Mouse (Mus musculus) heart, embryonic 15.5 days (tissue): ENCODE measurements around the gene Ndufb3. TPM values are rescaled to one million over a fixed set of nuclear protein-coding genes. Genes with fewer than 3 reads are reported as not detected.
"Not testable (repeated sequence)": the region's sequence is repeated elsewhere in the genome, so short reads cannot be mapped to it uniquely, and the experiment has no call there.

Source experiments
- ATAC-seq: fragments of 200-750 bp; cut with Nextera tagmentation; replicated peaks from 2 replicates; pipeline ENCODE4 v1.8.0; 2017; ENCODE audit warnings: low read depth, moderate TSS enrichment; ENCODE audit not compliant: insufficient number of reproducible peaks, insufficient read depth, low FRiP score
- H3K27ac ChIP-seq: fragments of 300-500 bp; sonication (generic); 2 replicates; pipeline ENCODE4 v1.5.1; 2015; ENCODE audit warnings: mild to moderate bottlenecking, inconsistent platforms
- H3K27me3 ChIP-seq: fragments of 300-500 bp; sonication (generic); 2 replicates; pipeline ENCODE4 v1.6.1; 2015; ENCODE audit warnings: inconsistent platforms
- H3K36me3 ChIP-seq: fragments of 300-500 bp; sonication (generic); 2 replicates; pipeline ENCODE4 v1.6.1; 2015; ENCODE audit warnings: mild to moderate bottlenecking, inconsistent platforms
- H3K4me1 ChIP-seq: fragments of 300-500 bp; sonication (generic); replicated peaks from 2 replicates; pipeline ENCODE4 v1.6.1; 2015; ENCODE audit warnings: inconsistent platforms
- H3K4me2 ChIP-seq: fragments of 300-500 bp; sonication (generic); 2 replicates; pipeline ENCODE4 v1.6.1; 2015; ENCODE audit warnings: inconsistent platforms, mild to moderate bottlenecking, moderate library complexity
- H3K4me3 ChIP-seq: fragments of 300-500 bp; sonication (generic); 2 replicates; pipeline ENCODE4 v1.5.1; 2015; ENCODE audit warnings: mild to moderate bottlenecking, inconsistent platforms
- H3K9ac ChIP-seq: fragments of 300-500 bp; sonication (generic); 2 replicates; pipeline ENCODE4 v1.6.1; 2015; ENCODE audit warnings: mild to moderate bottlenecking, inconsistent platforms
- H3K9me3 ChIP-seq: fragments of 300-500 bp; sonication (generic); replicated peaks from 2 replicates; pipeline ENCODE4 v1.6.1; 2016; ENCODE audit warnings: inconsistent platforms
- WGBS: fragments of 180-500 bp; shearing (Covaris S2); methylation state at CpG from one replicate; pipeline ENCODE4 v1.1.7; 2015; ENCODE audit warnings: mixed read lengths; 5-methylcytosine and 5-hydroxymethylcytosine counted together
- polyA plus RNA-seq: library from polyadenylated mRNA; unstranded; fragments of >200 nt; fragmentation: Nextera tagmentation; extraction: Ambion mirVana; gene quantifications from 2 replicates; pipeline ENCODE4 v1.2.1, GENCODE M21; 2015

Gene Ndufb3
- polyA plus RNA-seq, 1 experiment from 2014 or later: 255 TPM

DNA sequence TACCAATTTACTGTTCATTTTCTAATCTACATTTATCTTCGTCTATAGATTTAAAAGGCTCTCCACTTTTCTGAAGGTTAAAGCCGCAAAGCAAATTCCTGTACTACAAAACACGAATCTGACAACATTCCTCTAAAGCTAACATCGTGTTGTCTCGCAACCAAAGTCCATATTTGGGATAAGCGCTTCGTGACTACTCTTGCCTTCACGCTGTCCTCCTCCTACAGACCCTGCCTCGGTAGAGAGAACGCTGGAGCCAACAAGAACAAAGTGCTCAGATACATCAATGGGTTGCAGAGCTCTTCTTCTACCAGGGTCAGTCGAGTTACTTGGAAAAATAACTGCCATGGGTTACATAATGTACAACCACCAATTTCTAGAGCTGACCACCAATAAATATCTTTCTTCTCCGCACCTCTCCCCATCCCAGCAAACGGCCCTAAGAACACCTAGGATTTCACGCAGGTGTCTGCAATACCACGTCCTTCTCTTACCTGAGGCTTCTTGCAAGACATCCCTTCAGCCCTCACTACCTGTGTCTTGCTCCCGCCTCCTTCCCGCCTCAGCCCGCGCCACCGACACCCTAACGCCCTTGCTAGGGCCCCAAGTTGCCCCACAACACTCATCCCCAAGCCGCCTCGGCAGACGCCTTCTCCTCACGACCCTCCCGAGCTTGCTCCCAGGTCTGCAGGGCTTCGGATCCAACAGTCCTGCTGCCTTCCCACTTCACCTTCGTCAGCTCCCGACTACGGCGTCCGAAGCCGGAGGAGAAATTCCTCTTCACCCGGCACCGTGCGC is 612 bp upstream of the Ndufb3 start:
- Histone ChIP-seq H3K4me2 (peak overlapping the region; percentile 79), H3K36me3 (no peaks in the 10 kb centered on the region), H3K27ac (peak overlapping the region; percentile 31), H3K9me3 (no peaks in the 10 kb centered on the region), H3K27me3 (no peaks in the 10 kb centered on the region), H3K4me3 (peak overlapping the region; percentile 92), H3K4me1 (peaks cover 10% of the 10 kb centered on the region), H3K9ac (peak overlapping the region; percentile 87)
- WGBS: 4% methylated on average over 36 of the region's 36 CpGs
- ATAC-seq: peak; percentile 23; the same call in 1 of the 2 replicates

- H3K4me2 ChIP-seq: peak overlapping the region; percentile 75
- H3K27me3 ChIP-seq: no peaks in the 10 kb centered on the region
- no peak overlapping the region for H3K9ac ChIP-seq
- H3K4me3 ChIP-seq: peak overlapping the region; percentile 92
- ATAC-seq: no peak
- 78% methylated on average over 1 of the region's 1 CpGs for WGBS
- H3K36me3 ChIP-seq: peaks cover 13% of the 10 kb centered on the region; the same call in 1 of the 2 replicates
- no peaks in the 10 kb centered on the region for H3K9me3 ChIP-seq
- H3K27ac ChIP-seq: no peak overlapping the region
- H3K4me1 ChIP-seq: peaks cover 10% of the 10 kb centered on the region
Observed at GRCm38 (mm10) chr1:58587491-58587890, 1.3 kb downstream of the Ndufb3 start.

DNA sequence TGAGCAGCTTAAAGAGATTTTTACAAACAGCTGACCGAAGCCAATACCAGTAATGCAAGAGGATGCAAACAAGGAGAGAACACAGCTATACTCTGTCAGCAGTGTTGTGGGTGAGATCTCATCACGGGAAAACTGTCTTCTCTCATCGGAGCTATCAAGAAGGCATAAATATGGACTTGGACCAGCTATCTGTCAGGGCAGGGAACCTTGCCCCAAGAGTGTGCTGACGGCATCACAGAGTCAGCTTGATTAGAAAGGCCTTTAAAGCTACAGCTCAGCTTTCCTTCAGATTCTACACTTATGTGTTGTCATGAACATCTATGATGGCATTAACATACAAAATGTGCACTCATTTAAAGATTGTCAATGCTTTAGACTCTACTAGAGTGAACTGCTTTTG is 16.5 kb downstream of the Ndufb3 start:
- 55% methylated on average over 4 of the region's 4 CpGs for WGBS
- Histone ChIP-seq H3K9me3 (no peaks in the 10 kb centered on the region), H3K27me3 (no peaks in the 10 kb centered on the region), H3K4me2 (no peak overlapping the region), H3K27ac (no peak overlapping the region), H3K4me1 (no peaks in the 10 kb centered on the region), H3K4me3 (no peak overlapping the region), H3K36me3 (no peaks in the 10 kb centered on the region), H3K9ac (no peak overlapping the region)
- no peak for ATAC-seq

- WGBS: 37% methylated on average over 4 of the region's 4 CpGs
- Histone ChIP-seq H3K27ac (no peak overlapping the region), H3K4me3 (no peak overlapping the region)
Observed at GRCm38 (mm10) chr1:58603738-58604137, 17.6 kb downstream of the Ndufb3 start.

DNA sequence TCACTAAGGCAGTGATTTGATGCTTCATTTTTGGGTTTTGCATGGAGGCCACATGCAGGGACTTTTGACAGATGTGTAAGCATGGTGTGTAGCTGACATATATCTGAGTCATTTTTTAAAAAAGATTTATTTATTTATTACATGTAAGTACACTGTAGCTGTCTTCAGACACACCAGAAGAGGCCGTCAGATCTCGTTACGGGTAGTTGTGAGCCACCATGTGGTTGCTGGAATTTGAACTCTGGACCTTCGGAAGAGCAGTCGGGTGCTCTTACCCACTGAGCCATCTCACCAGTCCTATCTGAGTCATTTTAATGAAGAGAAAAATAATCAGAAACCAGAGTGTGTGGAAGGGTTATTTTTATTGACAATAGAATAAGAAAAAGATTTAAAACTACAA is 23.4 kb downstream of the Ndufb3 start:
- not testable (repeated sequence) for H3K4me2 ChIP-seq, H3K9me3 ChIP-seq, H3K27me3 ChIP-seq, H3K4me1 ChIP-seq, H3K9ac ChIP-seq, H3K27ac ChIP-seq, H3K36me3 ChIP-seq, ATAC-seq, H3K4me3 ChIP-seq
- WGBS: 77% methylated on average over 5 of the region's 5 CpGs

More at GRCm38 (mm10) chr1:58603738-58604137, 17.6 kb downstream of the Ndufb3 start:
- Histone ChIP-seq H3K4me2 (no peak overlapping the region), H3K9ac (no peak overlapping the region), H3K4me1 (no peaks in the 10 kb centered on the region), H3K36me3 (no peaks in the 10 kb centered on the region), H3K27me3 (no peaks in the 10 kb centered on the region), H3K9me3 (no peaks in the 10 kb centered on the region)
- no peak for ATAC-seq

- H3K27me3 ChIP-seq: no peaks in the 10 kb centered on the region
- H3K9me3 ChIP-seq: no peaks in the 10 kb centered on the region
- no peak overlapping the region for H3K4me3 ChIP-seq
- H3K4me1 ChIP-seq: no peaks in the 10 kb centered on the region
- H3K4me2 ChIP-seq: no peak overlapping the region
- no peaks in the 10 kb centered on the region for H3K36me3 ChIP-seq
- WGBS: 71% methylated on average over 1 of the region's 1 CpGs
- no peak for ATAC-seq
- H3K9ac ChIP-seq: no peak overlapping the region
- no peak overlapping the region for H3K27ac ChIP-seq
Observed at GRCm38 (mm10) chr1:58610166-58610565, 24.0 kb downstream of the Ndufb3 start.

GRCm38 (mm10) chr1:58610611-58611010 is 24.4 kb downstream of the Ndufb3 start:
- Histone ChIP-seq H3K27ac (no peak overlapping the region), H3K4me2 (no peak overlapping the region), H3K9me3 (no peaks in the 10 kb centered on the region), H3K4me3 (no peak overlapping the region), H3K9ac (no peak overlapping the region), H3K4me1 (no peaks in the 10 kb centered on the region), H3K27me3 (no peaks in the 10 kb centered on the region), H3K36me3 (no peaks in the 10 kb centered on the region)
- WGBS: 36% methylated on average over 1 of the region's 1 CpGs
- no peak for ATAC-seq

- no peaks in the 10 kb centered on the region for H3K36me3 ChIP-seq
- 73% methylated on average over 6 of the region's 6 CpGs for WGBS
- no peak overlapping the region for H3K27ac ChIP-seq
- H3K4me1 ChIP-seq: no peaks in the 10 kb centered on the region
- no peak for ATAC-seq
- no peak overlapping the region for H3K4me3 ChIP-seq
- no peak overlapping the region for H3K9ac ChIP-seq
- no peaks in the 10 kb centered on the region for H3K9me3 ChIP-seq
- H3K4me2 ChIP-seq: no peak overlapping the region
- H3K27me3 ChIP-seq: no peaks in the 10 kb centered on the region
Observed at GRCm38 (mm10) chr1:58613786-58614185, 27.6 kb downstream of the Ndufb3 start.

DNA sequence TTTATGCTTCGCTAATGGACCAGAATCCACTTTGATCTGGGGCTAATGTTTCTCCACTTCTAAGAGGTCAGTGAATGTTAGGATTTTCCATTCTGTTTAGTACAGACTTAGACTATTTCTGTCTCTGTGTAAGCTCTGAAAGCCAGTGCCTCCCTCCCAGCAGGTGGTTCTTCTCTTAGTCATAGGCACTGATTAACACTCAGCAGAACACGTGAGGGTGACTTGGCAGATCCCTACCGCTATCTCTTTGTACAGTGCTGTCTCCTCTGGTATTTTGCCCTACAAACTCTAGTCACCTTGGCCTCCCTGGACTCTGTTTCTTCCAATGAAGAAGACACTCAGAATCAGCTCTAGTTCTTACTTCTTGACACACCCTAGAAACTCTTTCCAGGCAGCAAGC is 28.2 kb downstream of the Ndufb3 start:
- ATAC-seq: no peak
- Histone ChIP-seq H3K27me3 (no peaks in the 10 kb centered on the region), H3K4me3 (no peak overlapping the region), H3K9ac (no peak overlapping the region), H3K36me3 (no peaks in the 10 kb centered on the region), H3K27ac (no peak overlapping the region), H3K4me2 (no peak overlapping the region), H3K9me3 (no peaks in the 10 kb centered on the region), H3K4me1 (no peaks in the 10 kb centered on the region)
- 50% methylated on average over 3 of the region's 3 CpGs for WGBS

- WGBS: 73% methylated on average over 4 of the region's 4 CpGs
- H3K27ac ChIP-seq: no peak overlapping the region
- H3K9ac ChIP-seq: no peak overlapping the region
- H3K4me1 ChIP-seq: no peaks in the 10 kb centered on the region
- H3K4me2 ChIP-seq: no peak overlapping the region
- no peaks in the 10 kb centered on the region for H3K36me3 ChIP-seq
- H3K4me3 ChIP-seq: no peak overlapping the region
- H3K27me3 ChIP-seq: no peaks in the 10 kb centered on the region
- no peak for ATAC-seq
- H3K9me3 ChIP-seq: no peaks in the 10 kb centered on the region
Observed at GRCm38 (mm10) chr1:58615146-58615545, 29.0 kb downstream of the Ndufb3 start.

GRCm38 (mm10) chr1:58616176-58616575 is 30.0 kb downstream of the Ndufb3 start:
- no peak overlapping the region for H3K4me3 ChIP-seq
- 71% methylated on average over 3 of the region's 3 CpGs for WGBS
- no peak overlapping the region for H3K4me2 ChIP-seq

DNA sequence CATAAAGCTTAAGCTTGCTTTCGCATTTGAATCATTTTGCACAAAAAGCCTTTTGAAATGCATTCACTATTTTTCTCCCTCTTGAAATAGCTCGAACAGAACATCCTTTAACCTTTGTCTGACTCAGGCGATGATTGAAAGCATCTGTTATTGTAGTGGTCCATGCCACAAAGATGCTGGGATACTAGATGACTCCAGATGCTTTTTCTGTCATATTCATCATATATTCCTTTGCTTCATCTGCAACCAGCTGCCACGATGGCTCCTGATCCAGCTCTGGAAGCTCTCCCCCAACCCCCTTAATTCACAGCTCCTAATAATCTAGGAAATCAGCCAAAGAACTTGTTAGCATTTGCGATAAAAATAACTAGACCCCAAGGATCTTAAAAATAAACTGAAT is 30.9 kb downstream of the Ndufb3 start:
- no peak overlapping the region for H3K27ac ChIP-seq
- H3K36me3 ChIP-seq: no peaks in the 10 kb centered on the region
- no peak overlapping the region for H3K4me3 ChIP-seq
- no peak overlapping the region for H3K9ac ChIP-seq
- ATAC-seq: no peak
- H3K27me3 ChIP-seq: no peaks in the 10 kb centered on the region
- no peaks in the 10 kb centered on the region for H3K9me3 ChIP-seq
- WGBS: 67% methylated on average over 5 of the region's 5 CpGs
- no peak overlapping the region for H3K4me2 ChIP-seq
- H3K4me1 ChIP-seq: peaks cover 4% of the 10 kb centered on the region; the same call in 1 of the 2 replicates

More at GRCm38 (mm10) chr1:58616176-58616575, 30.0 kb downstream of the Ndufb3 start:
- no peak for ATAC-seq
- Histone ChIP-seq H3K9me3 (no peaks in the 10 kb centered on the region), H3K4me1 (no peaks in the 10 kb centered on the region), H3K36me3 (no peaks in the 10 kb centered on the region), H3K27ac (no peak overlapping the region), H3K9ac (no peak overlapping the region), H3K27me3 (no peaks in the 10 kb centered on the region)
